Mouse (Mus musculus) midbrain, postnatal 0 days (tissue): ENCODE measurements around the gene Rnase2a. TPM values are rescaled to one million over a fixed set of nuclear protein-coding genes. Genes with fewer than 3 reads are reported as not detected.
"Not testable (repeated sequence)": the region's sequence is repeated elsewhere in the genome, so short reads cannot be mapped to it uniquely, and the experiment has no call there.

Experiments used
- ATAC-seq: fragments of 200-750 bp; cut with Nextera tagmentation; 2 replicates; pipeline ENCODE4 v1.8.0; 2017; ENCODE audit warnings: moderate number of reproducible peaks, mild to moderate bottlenecking, moderate TSS enrichment, moderate library complexity; ENCODE audit not compliant: low FRiP score
- DNase-seq: peaks from one replicate; pipeline ENCODE4 v3.0.0-alpha.2; 2015; ENCODE audit warnings: low spot score
- H3K27ac ChIP-seq: fragments of 300-500 bp; sonication (generic); 2 replicates; pipeline ENCODE4 v1.5.1; 2014; ENCODE audit warnings: low read depth, mild to moderate bottlenecking, low read length, mixed read lengths
- H3K27me3 ChIP-seq: fragments of 300-500 bp; sonication (generic); 2 replicates; pipeline ENCODE4 v1.6.1; 2014; ENCODE audit warnings: low read length, control low read depth, mixed read lengths; ENCODE audit not compliant: insufficient read depth
- H3K36me3 ChIP-seq: fragments of 300-500 bp; sonication (generic); 2 replicates; pipeline ENCODE4 v1.6.1; 2014; ENCODE audit warnings: low read length, control low read depth, mixed read lengths; ENCODE audit not compliant: insufficient read depth
- H3K4me1 ChIP-seq: fragments of 300-500 bp; sonication (generic); 2 replicates; pipeline ENCODE4 v1.6.1; 2014; ENCODE audit warnings: mild to moderate bottlenecking, control low read depth, antibody characterized with exemption, low read length, mixed read lengths; ENCODE audit not compliant: insufficient read depth
- H3K4me2 ChIP-seq: fragments of 300-500 bp; sonication (generic); 2 replicates; pipeline ENCODE4 v1.6.1; 2014; ENCODE audit warnings: low read depth, mild to moderate bottlenecking, low read length, mixed read lengths; ENCODE audit not compliant: poor library complexity, severe bottlenecking
- H3K4me3 ChIP-seq: fragments of 300-500 bp; sonication (generic); 2 replicates; pipeline ENCODE4 v1.5.1; 2014; ENCODE audit warnings: low read depth, mild to moderate bottlenecking, low read length, moderate library complexity
- H3K9ac ChIP-seq: fragments of 300-500 bp; sonication (generic); replicated peaks from 2 replicates; pipeline ENCODE4 v1.6.1; 2014; ENCODE audit warnings: mild to moderate bottlenecking, low read length, moderate library complexity, mixed read lengths; ENCODE audit not compliant: poor library complexity, severe bottlenecking
- H3K9me3 ChIP-seq: fragments of 300-500 bp; sonication (generic); 2 replicates; pipeline ENCODE4 v1.6.1; 2016; ENCODE audit warnings: low read length, control low read depth
- CTCF ChIP-seq: IDR thresholded peaks from 2 replicates; pipeline ENCODE4 v1.5.1; 2016; ENCODE audit warnings: antibody characterized with exemption, mild to moderate bottlenecking
- WGBS: fragments of 180-500 bp; shearing (Covaris S2); extraction: QIAGEN DNeasy Blood & Tissue Kit; methylation state at CpG from one replicate; pipeline ENCODE4 v1.1.7; 2014; 5-methylcytosine and 5-hydroxymethylcytosine counted together
- polyA plus RNA-seq: library from polyadenylated mRNA; unstranded; fragments of >200 nt; fragmentation: Nextera tagmentation; extraction: Ambion mirVana; gene quantifications from 2 replicates; pipeline ENCODE4 v1.2.1, GENCODE M21; 2015
- total RNA-seq: library from RNA; depleted of rRNA; stranded (reverse); fragments of >200 nt; gene quantifications from 2 replicates; pipeline ENCODE4 v1.2.3, GENCODE M21; 2014; rRNA removed

Rnase2a gene
- total RNA-seq = not detected in 2 replicates
- polyA plus RNA-seq = not detected in 2 replicates

DNA sequence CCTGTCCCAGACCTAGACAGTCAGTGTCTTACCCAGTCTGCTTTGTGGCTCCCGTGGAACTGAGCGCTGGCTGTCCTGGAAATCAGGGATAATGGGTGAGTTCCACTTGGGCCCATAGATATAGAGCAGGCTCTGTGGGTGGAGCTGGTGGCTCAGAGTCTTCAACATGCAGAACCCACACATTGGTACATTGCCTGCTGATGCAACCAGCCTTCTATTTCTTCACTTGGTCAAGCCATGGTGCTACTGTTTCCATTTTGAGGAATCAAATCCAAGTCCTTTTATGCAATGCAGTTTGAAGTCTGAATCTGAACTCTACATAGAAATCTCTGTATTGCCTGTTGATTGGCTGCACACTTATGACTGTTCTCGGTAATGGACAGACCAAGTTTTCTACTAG, at the start of gene Rnase2a:
Gene Rnase2a, minus strand, starts transcription at position 72 of the 400 bp plus-strand sequence.
- 91% methylated on average over 3 of the region's 3 CpGs for WGBS
- Histone ChIP-seq H3K36me3 (no peaks in the 10 kb centered on the region), H3K9ac (no peak within 1 kb of the TSS), H3K4me1 (no peaks in the 10 kb centered on the region), H3K9me3 (no peaks in the 10 kb centered on the region), H3K4me2 (no peak within 1 kb of the TSS), H3K27me3 (no peaks in the 10 kb centered on the region), H3K27ac (no peak within 1 kb of the TSS), H3K4me3 (no peak within 1 kb of the TSS)
- ATAC-seq (no peak), DNase-seq (no peak)
- no peak for TF ChIP-seq CTCF

DNA sequence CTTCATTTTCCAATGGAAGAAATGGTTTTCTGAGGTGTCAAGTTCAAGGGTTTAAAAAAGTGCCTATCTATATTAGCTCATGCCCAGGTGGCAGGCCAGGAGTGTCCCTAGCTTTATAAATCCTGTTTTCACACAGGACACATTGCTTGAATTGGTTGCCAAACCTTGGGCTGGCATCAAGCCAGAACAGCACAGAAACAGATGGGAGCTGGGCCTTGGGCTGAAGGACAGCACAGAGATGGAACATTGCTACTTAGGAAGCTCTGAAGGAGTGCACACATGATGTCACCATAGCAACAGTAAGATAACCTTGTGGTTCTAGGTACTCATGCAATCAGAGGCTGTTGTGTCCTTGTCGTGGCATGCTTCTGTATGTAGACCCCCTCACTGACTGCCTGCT, 35.6 kb upstream of the Rnase2a start:
- WGBS = 64% methylated on average over 1 of the region's 1 CpGs

DNA sequence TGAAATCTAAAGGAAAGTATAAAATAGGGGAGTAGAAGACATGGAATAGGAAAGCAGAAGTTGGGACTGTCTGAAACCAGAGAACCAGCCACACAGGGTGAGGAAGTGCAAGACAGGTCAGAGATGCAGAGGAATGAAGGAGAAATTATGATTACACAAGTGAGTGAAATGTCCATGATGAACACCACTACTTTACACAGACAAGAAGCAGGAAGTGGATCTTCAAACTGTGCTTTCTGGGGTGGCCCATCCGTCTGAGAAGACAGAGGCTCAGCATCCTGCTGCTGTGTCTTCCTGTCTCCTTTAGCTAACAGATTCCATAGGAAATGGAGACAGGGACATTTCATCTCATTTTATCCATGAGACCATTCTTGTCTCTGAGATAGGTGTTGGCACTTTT, 22.6 kb upstream of the Rnase2a start:
- not testable (repeated sequence) for H3K9ac ChIP-seq, H3K27ac ChIP-seq, H3K4me2 ChIP-seq, ATAC-seq, H3K27me3 ChIP-seq, H3K4me3 ChIP-seq, H3K9me3 ChIP-seq, H3K4me1 ChIP-seq, DNase-seq, H3K36me3 ChIP-seq
- WGBS = 67% methylated on average over 1 of the region's 1 CpGs

More for the DNA sequence above, 35.6 kb upstream of the Rnase2a start:
- no peaks in the 10 kb centered on the region for H3K27me3 ChIP-seq
- H3K9me3 ChIP-seq = no peaks in the 10 kb centered on the region
- no peak overlapping the region for H3K4me3 ChIP-seq
- no peak for TF ChIP-seq CTCF
- no peaks in the 10 kb centered on the region for H3K4me1 ChIP-seq
- H3K4me2 ChIP-seq = no peak overlapping the region
- H3K36me3 ChIP-seq = no peaks in the 10 kb centered on the region
- ATAC-seq (peak; percentile 47; the same call in 1 of the 2 replicates), DNase-seq (peak; percentile 61)
- H3K27ac ChIP-seq = no peak overlapping the region
- H3K9ac ChIP-seq = no peak overlapping the region

DNA sequence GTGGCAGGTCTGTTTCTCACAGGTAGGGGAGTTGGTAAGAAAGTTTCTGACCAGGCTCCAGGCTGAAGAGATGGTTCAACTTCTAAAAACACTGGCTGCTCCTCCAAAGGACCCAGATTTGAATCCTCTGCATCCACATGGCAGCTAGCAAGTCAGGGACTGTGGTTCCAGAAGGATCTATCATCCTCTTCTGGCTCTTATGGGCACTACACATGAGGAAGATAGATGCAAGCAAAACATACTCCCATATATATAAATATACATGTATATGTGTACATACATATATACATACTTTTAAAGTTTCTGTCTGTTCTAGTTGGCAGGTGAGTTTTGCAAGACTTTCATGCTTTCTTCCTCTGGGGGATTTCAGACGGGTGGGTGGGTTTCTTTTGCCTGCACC, 12.8 kb upstream of the Rnase2a start:
- no peaks in the 10 kb centered on the region for H3K36me3 ChIP-seq
- no peak overlapping the region for H3K4me2 ChIP-seq
- ATAC-seq = no peak
- H3K9ac ChIP-seq = no peak overlapping the region
- H3K4me1 ChIP-seq = no peaks in the 10 kb centered on the region
- H3K9me3 ChIP-seq = no peaks in the 10 kb centered on the region
- H3K27ac ChIP-seq = no peak overlapping the region
- DNase-seq = no peak
- 86% methylated on average over 1 of the region's 1 CpGs for WGBS
- H3K4me3 ChIP-seq = no peak overlapping the region
- TF ChIP-seq CTCF = no peak
- H3K27me3 ChIP-seq = no peaks in the 10 kb centered on the region

DNA sequence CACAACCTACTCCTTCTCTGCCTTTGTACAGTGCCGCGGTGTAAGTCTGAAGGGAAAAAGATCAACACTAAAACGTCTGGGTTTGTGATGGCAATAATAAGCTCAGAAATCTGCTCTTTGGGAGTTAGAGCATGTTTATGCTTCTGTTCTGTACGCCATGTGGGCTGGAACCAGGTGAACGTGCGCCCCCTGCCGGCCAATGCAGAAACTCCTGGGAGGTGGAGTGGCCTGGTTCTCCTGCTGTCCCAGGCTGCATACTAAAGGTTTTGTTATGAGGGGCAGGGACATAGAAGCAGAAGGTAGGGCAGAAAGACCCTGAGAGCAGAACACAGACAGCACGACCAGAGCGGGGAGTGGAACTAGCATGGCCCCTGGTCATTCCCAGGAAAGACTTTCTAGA, 10.2 kb upstream of the Rnase2a start:
- peak; percentile 83 for DNase-seq
- Histone ChIP-seq H3K36me3 (no peaks in the 10 kb centered on the region), H3K27ac (no peak overlapping the region), H3K4me1 (no peaks in the 10 kb centered on the region), H3K4me2 (peak overlapping the region; percentile 32; the same call in 1 of the 2 replicates), H3K27me3 (no peaks in the 10 kb centered on the region), H3K9ac (no peak overlapping the region), H3K9me3 (no peaks in the 10 kb centered on the region), H3K4me3 (no peak overlapping the region)
- WGBS = 5% methylated on average over 9 of the region's 9 CpGs
- peak; percentile 87 for ATAC-seq
- peak; percentile 93 for TF ChIP-seq CTCF

DNA sequence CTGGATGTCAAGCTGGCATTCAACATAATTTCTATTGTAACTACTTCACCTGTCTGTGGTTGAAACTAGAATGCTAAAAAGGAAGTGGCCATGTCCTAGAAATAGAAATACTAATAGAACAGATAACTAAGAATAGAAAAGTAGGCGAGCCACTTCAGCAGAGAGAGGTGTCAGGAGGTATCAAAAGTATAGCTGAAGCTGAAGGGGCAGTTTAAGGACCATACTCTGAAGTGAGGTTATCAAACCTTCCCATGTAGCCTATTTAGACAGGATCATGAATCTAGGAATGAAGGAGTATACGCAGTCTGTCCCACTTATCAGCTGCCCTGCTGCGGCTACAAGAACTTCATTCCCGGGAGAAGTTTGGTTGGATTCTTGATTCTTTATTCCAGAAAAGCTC, 9.8 kb upstream of the Rnase2a start:
- H3K4me1 ChIP-seq = no peaks in the 10 kb centered on the region
- peak overlapping the region; percentile 32; the same call in 1 of the 2 replicates for H3K4me2 ChIP-seq
- H3K4me3 ChIP-seq = no peak overlapping the region
- no peaks in the 10 kb centered on the region for H3K9me3 ChIP-seq
- no peaks in the 10 kb centered on the region for H3K36me3 ChIP-seq
- TF ChIP-seq CTCF = no peak
- no peak for DNase-seq
- H3K27me3 ChIP-seq = no peaks in the 10 kb centered on the region
- 68% methylated on average over 4 of the region's 4 CpGs for WGBS
- no peak for ATAC-seq
- no peak overlapping the region for H3K9ac ChIP-seq
- H3K27ac ChIP-seq = no peak overlapping the region
